Mouse (Mus musculus) WW6 (cell line): ENCODE measurements around the gene Myo1a.
"Not testable (repeated sequence)": the region's sequence is repeated elsewhere in the genome, so short reads cannot be mapped to it uniquely, and the experiment has no call there.

Experiments
- DNase-seq: peaks from one replicate; pipeline ENCODE4 v3.0.0-alpha.2; 2013; ENCODE audit warnings: low read depth, low spot score

Gene Myo1a

GRCm38 (mm10) chr10:127759181-127760110, 54.5 kb downstream of the Myo1a start, which contains the start of the genes Rdh1 and Rdh16f1:
TSS of gene Rdh1 (plus strand) at chr10:127759721.
TSS of gene Rdh16f1 (plus strand) at chr10:127759787.
- DNase-seq: no peak

GRCm38 (mm10) chr10:127762926-127763325, 58.0 kb downstream of the Myo1a start:
- DNase-seq: not testable (repeated sequence)

- DNase-seq: no peak
Observed at GRCm38 (mm10) chr10:127763914-127764680, 59.1 kb downstream of the Myo1a start.

GRCm38 (mm10) chr10:127766564-127766963, 61.6 kb downstream of the Myo1a start:
- no peak for DNase-seq
